23 mouse cellular contexts compared by ENCODE assay signal in the genomic region with DNA sequence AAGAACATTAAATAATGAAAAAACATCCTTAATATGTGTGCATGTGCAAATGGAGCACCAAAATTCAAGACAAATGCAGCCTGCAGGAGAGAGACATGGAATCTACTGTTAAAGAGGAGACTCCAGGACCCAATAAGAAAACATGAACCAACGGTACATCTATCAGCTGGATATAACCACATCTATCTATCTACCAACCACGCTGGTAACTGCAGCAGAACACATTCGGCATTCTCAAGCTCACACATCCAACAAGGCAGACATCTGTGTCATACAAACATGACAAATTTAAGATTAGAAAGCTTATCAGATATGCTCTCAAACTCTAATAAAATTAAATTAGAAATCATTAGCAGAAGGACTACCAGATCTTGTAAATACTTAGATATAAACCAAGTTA. TPM values are rescaled to one million over a fixed set of nuclear protein-coding genes. Genes with fewer than 3 reads are reported as not detected.
DNase-seq lines count a peak whose midpoint lies in the region; ATAC-seq and TF ChIP-seq lines count a peak whose summit lies in the region.
"Had no signal": no experiment of that assay in that cellular context is flagged by ENCODE, and none has a peak within 500 bp of the region (broad histone marks: within the 10 kb centered on the region; RNA-seq: fewer than 3 reads in every experiment).

No protein-coding gene starts in this region.

- H3K4me3 ChIP-seq in G1E (ENCODE audit: low read depth, low read length): no peak overlapping the region
- H3K4me3 ChIP-seq in MEL (ENCODE audit: control insufficient read depth in 1 of 2, insufficient read depth in 1 of 2, low read depth in 2 of 2, low read length in 2 of 2): no peak overlapping the region

- H3K27me3 ChIP-seq in G1E (ENCODE audit: insufficient read depth, low read length) (no peaks in the 10 kb centered on the region), MEL (ENCODE audit: control insufficient read depth in 1 of 2, insufficient read depth in 2 of 2, low read length in 2 of 2) (no peaks in the 10 kb centered on the region)
- H3K27me3 ChIP-seq: CH12.LX, Patski had no signal

- TF ChIP-seq EP300 in MEL (IDR thresholded peaks at IDR 0.05; ENCODE audit: low read depth in 1 of 2, low read length in 2 of 2): no peak

- no peak for TF ChIP-seq RAD21 in MEL (IDR thresholded peaks at IDR 0.05; ENCODE audit: low read depth, low read length)

- peaks cover 11% of the 10 kb centered on the region for H3K79me2 ChIP-seq in MEL (ENCODE audit: control insufficient read depth, insufficient read depth, low read length, poor library complexity)

- H3K9ac ChIP-seq in MEL (ENCODE audit: control insufficient read depth, low read depth, low read length, poor library complexity, severe bottlenecking): no peak overlapping the region

- H3K4me1 ChIP-seq in G1E (ENCODE audit: insufficient read depth, low read depth, low read length): peaks cover 10% of the 10 kb centered on the region; the same call in 1 of the 2 replicates
- H3K4me1 ChIP-seq in MEL (ENCODE audit: control insufficient read depth in 1 of 2, insufficient read depth in 2 of 2, low read length in 2 of 2): peaks cover 0 to 8% of the 10 kb centered on the region in 2 experiments; a peak in 2 of 4 replicates

- intact Hi-C loops in heart, postnatal 10 days (cut with DNase I): no loop called here

- no peak for TF ChIP-seq POLR2A in MEL (IDR thresholded peaks at IDR 0.05; ENCODE audit: control insufficient read depth in 1 of 2, insufficient read depth in 1 of 2, low read depth in 1 of 2, low read length in 2 of 2, poor library complexity in 1 of 2)

- TF ChIP-seq CTCF in G1E (IDR thresholded peaks at IDR 0.05; ENCODE audit: low read depth, low read length): no peak
- TF ChIP-seq CTCF in MEL (IDR thresholded peaks at IDR 0.05 in 2 of 3, conservative IDR thresholded peaks at IDR 0.05 in 1 of 3; ENCODE audit: control insufficient read depth in 1 of 3, insufficient read depth in 1 of 3, low read depth in 2 of 3, low read length in 3 of 3, poor library complexity in 1 of 3, severe bottlenecking in 1 of 3): no peak

- H3K9me3 ChIP-seq in G1E (replicated peaks) (no peaks in the 10 kb centered on the region), MEL (replicated peaks; ENCODE audit: insufficient read depth, low read length) (no peaks in the 10 kb centered on the region)

- no peak overlapping the region for H3K27ac ChIP-seq in MEL (ENCODE audit: control insufficient read depth, low read depth, low read length)

- peak; percentile 22; the same call in 1 of the 2 replicates for ATAC-seq in G1E (ENCODE audit: extremely low read depth, insufficient number of reproducible peaks, low FRiP score, poor library complexity, severe bottlenecking)
- peak; percentile 64 for ATAC-seq in megakaryocyte progenitor cell, adult 5-6 weeks (replicated peaks; ENCODE audit: poor library complexity)
- peak; percentile 84 for ATAC-seq in megakaryocyte-erythroid progenitor cell, adult 5-6 weeks (replicated peaks; ENCODE audit: low FRiP score, low TSS enrichment, poor library complexity, severe bottlenecking)
- ATAC-seq: activated CD4-positive, CD25-positive, alpha-beta regulatory T cell, adult 4 months; CD4-positive, CD25-positive, alpha-beta regulatory T cell, adult 4 months; Patski had no signal

- DNase-seq in G1E (ENCODE audit: low spot score): no peak
- no peak for DNase-seq in MEL (ENCODE audit: low read depth, low spot score)
- no peak for DNase-seq in heart, postnatal 10 days
- no peak for DNase-seq in urinary bladder, postnatal 14 days (ENCODE audit: low spot score)
- DNase-seq in adrenal gland, postnatal 10 days: no peak
- DNase-seq in urinary bladder, postnatal 36 days (ENCODE audit: low spot score in 2 of 2): no peak
- DNase-seq: adrenal gland, adult 2 months; adrenal gland, adult 8-10 months; adrenal gland, postnatal 14 days; adrenal gland, postnatal 25 days; adrenal gland, postnatal 36 days; B cell, adult 2 months; cerebellum, adult 11 months; cerebellum, adult 11-12 months; cerebellum, adult 18-20 months; cerebellum, adult 2 months; cerebellum, adult 8-10 months had no signal

- H3K36me3 ChIP-seq in G1E (replicated peaks) (peaks cover 41% of the 10 kb centered on the region), MEL (ENCODE audit: control insufficient read depth in 1 of 2, insufficient read depth in 2 of 2, low read length in 2 of 2) (peaks cover 1 to 4% of the 10 kb centered on the region in 2 experiments)

TF ChIP-seq in MEL, 35 proteins besides CTCF, POLR2A, EP300 and RAD21:
- TF ChIP-seq GATA1 (IDR thresholded peaks at IDR 0.05; ENCODE audit: low read depth, low read length) (peak; percentile 41), POLR2AphosphoS5 (IDR thresholded peaks at IDR 0.05; ENCODE audit: borderline replicate concordance, low read depth, low read length) (no peak)

RNA-seq across cellular contexts. Expression of a gene that starts 21.3 kb away (rescaled TPM):
- total RNA-seq in G1E (2014; fragmentation: Nextera tagmentation) (41.3 and 44.1 TPM in 2 replicates), G1E (2017) (12.8 and 15.4 TPM in 2 replicates), MEL (2012; rRNA removed) (5.5 and 5.9 TPM in 2 replicates)
- polyA plus RNA-seq in G1E (2012) (14.4 and 14.7 TPM in 2 replicates), MEL (2012; ENCODE audit: insufficient read depth in 1 of 2, insufficient read length in 2 of 2, low read depth in 1 of 2, low replicate concordance in 2 of 2, missing spikeins in 1 of 2) (10 to 100 TPM in 1 of 2 experiments, 1 to 10 TPM in 1; 9.3 to 21.9 TPM)
- total RNA-seq in megakaryocyte progenitor cell, adult 5-6 weeks (2015): 10.6 and 13.6 TPM in 2 replicates
- total RNA-seq in megakaryocyte progenitor cell, adult 5-6 weeks (2017): 6.1 and 9.3 TPM in 2 replicates
- 20.7 and 24.9 TPM in 2 replicates for total RNA-seq in megakaryocyte-erythroid progenitor cell, adult 5-6 weeks (2014; fragmentation: Nextera tagmentation)
- total RNA-seq in megakaryocyte-erythroid progenitor cell, adult 5-6 weeks (2017): 18.2 and 26.9 TPM in 2 replicates
- total RNA-seq in heart, postnatal 10 days (2021): 10 to 100 TPM; 41.9 to 43.9 TPM
- total RNA-seq in adrenal gland, postnatal 10 days (2021): 10 to 100 TPM; 34.2 to 38.3 TPM

Comparison
In these comparisons a context has a peak if more than half of its experiments do, and no peak if none do; other contexts are left out.
1. ATAC-seq: peak in every context shown above with its lines; median percentile 84 in megakaryocyte-erythroid progenitor cell, adult 5-6 weeks; 64 in megakaryocyte progenitor cell, adult 5-6 weeks; 22 in G1E.